Mouse (Mus musculus): ENCODE results near the gene Dnajb11. TPM values are rescaled to one million over a fixed set of nuclear protein-coding genes. Genes with fewer than 3 reads are reported as not detected.

The Dnajb11 gene
- polyA plus RNA-seq, 1 experiment from 2014 or later: 105 TPM

- ATAC-seq (ENCODE audit: insufficient number of reproducible peaks, low FRiP score, low TSS enrichment, low read depth): no peak
- no peak overlapping the region for H3K4me2 ChIP-seq (replicated peaks)
- H3K9me3 ChIP-seq (replicated peaks): no peaks in the 10 kb centered on the region
- H3K27ac ChIP-seq (replicated peaks): no peak overlapping the region
- H3K27me3 ChIP-seq: no peaks in the 10 kb centered on the region
- WGBS: 76% methylated on average over 3 of the region's 3 CpGs
- no peaks in the 10 kb centered on the region for H3K4me1 ChIP-seq
- no peak overlapping the region for H3K4me3 ChIP-seq (replicated peaks)
- no peaks in the 10 kb centered on the region for H3K36me3 ChIP-seq
- H3K9ac ChIP-seq: no peak overlapping the region
Measured at GRCm38 (mm10) chr16:22901326-22901725, 43.7 kb downstream of the Dnajb11 start.

- no peaks in the 10 kb centered on the region for H3K4me1 ChIP-seq
- H3K27me3 ChIP-seq: no peaks in the 10 kb centered on the region
- no peaks in the 10 kb centered on the region for H3K36me3 ChIP-seq
- H3K27ac ChIP-seq (replicated peaks): no peak overlapping the region
- 86% methylated on average over 6 of the region's 6 CpGs for WGBS
- no peak overlapping the region for H3K4me3 ChIP-seq (replicated peaks)
- no peaks in the 10 kb centered on the region for H3K9me3 ChIP-seq (replicated peaks)
- no peak overlapping the region for H3K4me2 ChIP-seq (replicated peaks)
- no peak overlapping the region for H3K9ac ChIP-seq
- ATAC-seq (ENCODE audit: insufficient number of reproducible peaks, low FRiP score, low TSS enrichment, low read depth): no peak
Measured at GRCm38 (mm10) chr16:22909290-22909689, 51.6 kb downstream of the Dnajb11 start.

- Histone ChIP-seq H3K36me3 (no peaks in the 10 kb centered on the region), H3K27ac (replicated peaks) (no peak overlapping the region), H3K27me3 (no peaks in the 10 kb centered on the region), H3K4me2 (replicated peaks) (no peak overlapping the region), H3K4me1 (no peaks in the 10 kb centered on the region), H3K4me3 (replicated peaks) (no peak overlapping the region), H3K9ac (no peak overlapping the region), H3K9me3 (replicated peaks) (no peaks in the 10 kb centered on the region)
- no peak for ATAC-seq (ENCODE audit: insufficient number of reproducible peaks, low FRiP score, low TSS enrichment, low read depth)
- WGBS: 75% methylated on average over 3 of the region's 3 CpGs
Measured at GRCm38 (mm10) chr16:22911986-22912385, 54.3 kb downstream of the Dnajb11 start.

- Histone ChIP-seq H3K4me3 (replicated peaks) (no peak overlapping the region), H3K36me3 (no peaks in the 10 kb centered on the region), H3K27ac (replicated peaks) (no peak overlapping the region), H3K9ac (no peak overlapping the region), H3K4me2 (replicated peaks) (no peak overlapping the region), H3K9me3 (replicated peaks) (no peaks in the 10 kb centered on the region), H3K27me3 (no peaks in the 10 kb centered on the region), H3K4me1 (no peaks in the 10 kb centered on the region)
- no peak for ATAC-seq (ENCODE audit: insufficient number of reproducible peaks, low FRiP score, low TSS enrichment, low read depth)
- 84% methylated on average over 6 of the region's 6 CpGs for WGBS
Measured at GRCm38 (mm10) chr16:22912886-22913285, 55.2 kb downstream of the Dnajb11 start.

GRCm38 (mm10) chr16:22914276-22914675 lies 56.6 kb downstream of the Dnajb11 start:
- H3K9me3 ChIP-seq (replicated peaks): no peaks in the 10 kb centered on the region
- ATAC-seq (ENCODE audit: insufficient number of reproducible peaks, low FRiP score, low TSS enrichment, low read depth): no peak
- H3K4me2 ChIP-seq (replicated peaks): no peak overlapping the region
- H3K4me3 ChIP-seq (replicated peaks): no peak overlapping the region
- H3K27me3 ChIP-seq: no peaks in the 10 kb centered on the region
- H3K27ac ChIP-seq (replicated peaks): no peak overlapping the region
- H3K36me3 ChIP-seq: no peaks in the 10 kb centered on the region
- H3K9ac ChIP-seq: no peak overlapping the region
- H3K4me1 ChIP-seq: peaks cover 6% of the 10 kb centered on the region; the same call in 1 of the 2 replicates

- H3K27ac ChIP-seq (replicated peaks): no peak within 1 kb of the TSS
- H3K4me3 ChIP-seq (replicated peaks): no peak within 1 kb of the TSS
- no peak within 1 kb of the TSS for H3K4me2 ChIP-seq (replicated peaks)
- H3K27me3 ChIP-seq: no peaks in the 10 kb centered on the region
- no peaks in the 10 kb centered on the region for H3K36me3 ChIP-seq
- H3K9ac ChIP-seq: no peak within 1 kb of the TSS
- WGBS: 87% methylated on average over 5 of the region's 5 CpGs
- peaks cover 6% of the 10 kb centered on the region; the same call in 1 of the 2 replicates for H3K4me1 ChIP-seq
- H3K9me3 ChIP-seq (replicated peaks): no peaks in the 10 kb centered on the region
- peak; percentile 64 for ATAC-seq (ENCODE audit: insufficient number of reproducible peaks, low FRiP score, low TSS enrichment, low read depth)
Measured at GRCm38 (mm10) chr16:22918034-22918433, 60.4 kb downstream of the Dnajb11 start, which contains the start of gene Fetub. Gene Fetub (plus strand): TSS chr16:22918334.

GRCm38 (mm10) chr16:22918664-22919312 lies 61.1 kb downstream of the Dnajb11 start:
- no peaks in the 10 kb centered on the region for H3K36me3 ChIP-seq
- no peaks in the 10 kb centered on the region for H3K9me3 ChIP-seq (replicated peaks)
- no peak overlapping the region for H3K27ac ChIP-seq (replicated peaks)
- no peak overlapping the region for H3K4me2 ChIP-seq (replicated peaks)
- H3K27me3 ChIP-seq: no peaks in the 10 kb centered on the region
- WGBS: 32% methylated on average over 15 of the region's 15 CpGs
- H3K9ac ChIP-seq: no peak overlapping the region
- no peak overlapping the region for H3K4me3 ChIP-seq (replicated peaks)
- no peak for ATAC-seq (ENCODE audit: insufficient number of reproducible peaks, low FRiP score, low TSS enrichment, low read depth)
- peaks cover 6% of the 10 kb centered on the region; the same call in 1 of the 2 replicates for H3K4me1 ChIP-seq

- Histone ChIP-seq H3K4me1 (peaks cover 6% of the 10 kb centered on the region; the same call in 1 of the 2 replicates), H3K9me3 (replicated peaks) (no peaks in the 10 kb centered on the region), H3K27me3 (no peaks in the 10 kb centered on the region), H3K4me3 (replicated peaks) (no peak overlapping the region), H3K4me2 (replicated peaks) (no peak overlapping the region), H3K9ac (no peak overlapping the region), H3K36me3 (no peaks in the 10 kb centered on the region), H3K27ac (replicated peaks) (no peak overlapping the region)
- ATAC-seq (ENCODE audit: insufficient number of reproducible peaks, low FRiP score, low TSS enrichment, low read depth): peak; percentile 76
- 33% methylated on average over 18 of the region's 18 CpGs for WGBS
Measured at GRCm38 (mm10) chr16:22919971-22920854, 62.6 kb downstream of the Dnajb11 start.

- no peak overlapping the region for H3K9ac ChIP-seq
- H3K27ac ChIP-seq (replicated peaks): no peak overlapping the region
- no peaks in the 10 kb centered on the region for H3K9me3 ChIP-seq (replicated peaks)
- no peaks in the 10 kb centered on the region for H3K36me3 ChIP-seq
- 90% methylated on average over 5 of the region's 5 CpGs for WGBS
- no peaks in the 10 kb centered on the region for H3K27me3 ChIP-seq
- ATAC-seq (ENCODE audit: insufficient number of reproducible peaks, low FRiP score, low TSS enrichment, low read depth): no peak
- no peak overlapping the region for H3K4me3 ChIP-seq (replicated peaks)
- peaks cover 6% of the 10 kb centered on the region; the same call in 1 of the 2 replicates for H3K4me1 ChIP-seq
- H3K4me2 ChIP-seq (replicated peaks): no peak overlapping the region
Measured at GRCm38 (mm10) chr16:22921761-22922160, 64.1 kb downstream of the Dnajb11 start.

GRCm38 (mm10) chr16:22922433-22922832 lies 64.8 kb downstream of the Dnajb11 start:
- no peak for ATAC-seq (ENCODE audit: insufficient number of reproducible peaks, low FRiP score, low TSS enrichment, low read depth)
- no peak overlapping the region for H3K4me3 ChIP-seq (replicated peaks)
- H3K4me2 ChIP-seq (replicated peaks): no peak overlapping the region
- WGBS: 76% methylated on average over 4 of the region's 4 CpGs
- H3K4me1 ChIP-seq: peaks cover 6% of the 10 kb centered on the region; the same call in 1 of the 2 replicates
- H3K27me3 ChIP-seq: no peaks in the 10 kb centered on the region
- H3K27ac ChIP-seq (replicated peaks): no peak overlapping the region
- no peak overlapping the region for H3K9ac ChIP-seq
- no peaks in the 10 kb centered on the region for H3K9me3 ChIP-seq (replicated peaks)
- H3K36me3 ChIP-seq: no peaks in the 10 kb centered on the region
